Mouse (Mus musculus): ENCODE results near the gene Gm8113.
"Not testable (repeated sequence)": the region's sequence is repeated elsewhere in the genome, so short reads cannot be mapped to it uniquely, and the experiment has no call there.

DNA sequence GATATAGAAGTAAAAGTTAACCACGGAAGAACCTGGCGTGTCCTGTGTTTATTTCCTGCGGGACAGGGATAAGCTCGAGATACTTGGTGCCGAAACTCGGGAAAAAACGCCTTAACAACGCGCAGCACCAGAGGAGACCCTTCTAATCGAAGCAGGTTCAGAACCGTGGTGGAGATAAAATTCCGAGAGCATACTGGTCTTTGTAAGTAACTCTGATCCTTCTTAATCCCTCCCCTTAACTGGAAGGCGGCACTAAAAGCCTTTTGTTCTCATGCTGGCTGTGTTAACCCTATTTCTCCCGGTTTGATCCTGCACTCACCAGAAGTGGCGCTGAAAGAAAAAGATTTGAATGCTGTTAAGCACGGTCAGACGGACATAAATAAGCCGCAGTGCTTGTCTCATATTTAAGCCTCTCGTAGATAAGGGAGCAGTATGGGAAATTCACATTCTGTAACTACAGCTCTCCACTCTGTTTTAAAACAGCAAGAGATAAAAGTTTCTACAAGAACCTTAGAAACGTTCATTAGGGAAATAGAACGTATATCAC is 287 bp downstream of the Gm8113 start:
- not testable (repeated sequence) for TF ChIP-seq CTCF, EP300 (IDR thresholded peaks at IDR 0.05; ENCODE audit: low read depth)

Data from liver, postnatal 0 days (tissue).